Mouse (Mus musculus): ENCODE data around the gene Tut1.
A peak's percentile ranks its signal among the peaks of the same experiment; 100 is the strongest.

The Tut1 gene

DNA sequence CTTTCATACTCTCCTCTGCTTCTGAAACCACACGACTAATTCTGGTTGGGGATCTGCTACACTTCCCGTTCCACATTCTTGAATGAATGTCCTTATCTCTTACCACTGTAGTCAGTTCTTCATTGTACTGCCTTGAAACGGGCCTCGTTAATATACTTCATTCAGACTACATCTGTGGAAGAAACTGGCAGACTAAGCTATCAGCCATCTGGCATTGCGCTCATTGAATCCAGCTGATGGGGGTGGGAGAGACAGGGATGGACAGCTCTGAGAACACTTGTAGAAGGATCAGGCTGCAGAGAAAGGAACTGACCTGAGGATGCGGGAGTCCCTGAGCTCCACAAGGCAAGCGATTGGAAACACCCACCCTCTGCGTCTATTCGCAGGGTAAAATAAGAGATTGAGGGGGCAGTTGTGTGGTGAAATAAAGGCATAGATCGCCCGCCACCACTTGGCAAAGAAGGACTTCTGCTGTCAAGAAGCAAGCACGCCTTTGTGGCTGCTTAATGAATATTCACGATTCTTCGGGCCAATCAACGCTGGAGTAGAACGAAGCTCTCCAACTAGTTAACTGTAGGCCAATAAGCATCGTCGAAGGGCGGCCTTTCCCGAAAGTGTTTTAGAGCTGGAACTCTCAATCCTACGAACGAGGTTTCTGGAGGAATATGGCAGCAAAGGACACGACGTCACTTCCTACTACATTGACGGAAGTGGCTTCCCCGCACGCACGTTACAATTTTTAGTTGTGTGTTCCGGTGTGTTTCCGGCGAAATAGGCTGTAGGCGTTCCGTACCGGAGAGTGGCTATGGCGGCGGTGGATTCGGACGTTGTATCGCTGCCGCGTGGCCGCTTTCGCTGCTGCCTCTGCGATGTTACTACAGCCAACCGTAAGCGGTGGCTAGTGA, at the start of gene Tut1:
Gene Tut1, plus strand, starts transcription at position 713 of the 905 bp plus-strand sequence.
- DNase-seq (ENCODE audit: low spot score in 2 of 2) = peak; percentile 88 to 98

DNA sequence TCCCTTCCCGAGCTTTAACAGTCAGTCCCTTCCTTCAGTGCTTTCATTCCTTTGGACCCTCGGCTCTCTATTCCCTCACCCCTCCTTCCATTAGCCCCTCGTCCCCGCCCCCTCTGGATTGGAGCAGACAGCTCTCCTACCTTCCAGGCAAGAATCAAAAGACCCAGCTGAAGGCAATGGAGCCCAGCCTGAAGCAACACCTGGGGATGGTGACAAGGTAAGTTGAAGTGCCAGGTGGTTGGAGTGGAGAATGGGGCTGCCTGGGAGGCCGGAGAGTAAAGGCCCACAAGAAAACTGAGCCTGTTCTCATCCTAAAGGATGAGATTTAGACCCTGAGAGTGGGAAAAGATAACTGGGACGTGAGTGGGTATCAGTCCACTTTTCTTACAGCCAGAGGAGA, 45.1 kb upstream of the Tut1 start:
- DNase-seq (ENCODE audit: low spot score in 2 of 2) = no peak

DNA sequence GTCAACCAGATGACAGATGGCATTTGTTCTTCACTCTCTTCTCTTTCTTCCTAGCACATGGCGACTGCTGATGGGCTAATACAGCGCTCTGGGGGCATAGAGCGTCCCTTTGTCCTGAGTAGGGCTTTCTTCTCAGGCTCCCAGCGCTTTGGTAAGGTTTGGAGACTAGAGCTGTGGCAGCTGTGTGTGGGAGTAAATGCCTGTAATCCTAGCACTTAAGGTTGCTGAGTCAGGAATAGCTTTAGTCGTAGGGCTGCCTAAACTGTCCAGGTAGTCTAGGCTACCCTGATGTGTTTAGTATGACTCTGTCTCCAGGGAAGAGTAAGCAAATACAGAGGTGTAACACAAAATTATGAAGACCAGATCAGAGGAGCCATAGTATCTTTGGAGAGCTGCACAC, 41.8 kb upstream of the Tut1 start:
- peak in 1 of 2 experiments; percentile 59 for DNase-seq (ENCODE audit: low spot score in 2 of 2)

DNA sequence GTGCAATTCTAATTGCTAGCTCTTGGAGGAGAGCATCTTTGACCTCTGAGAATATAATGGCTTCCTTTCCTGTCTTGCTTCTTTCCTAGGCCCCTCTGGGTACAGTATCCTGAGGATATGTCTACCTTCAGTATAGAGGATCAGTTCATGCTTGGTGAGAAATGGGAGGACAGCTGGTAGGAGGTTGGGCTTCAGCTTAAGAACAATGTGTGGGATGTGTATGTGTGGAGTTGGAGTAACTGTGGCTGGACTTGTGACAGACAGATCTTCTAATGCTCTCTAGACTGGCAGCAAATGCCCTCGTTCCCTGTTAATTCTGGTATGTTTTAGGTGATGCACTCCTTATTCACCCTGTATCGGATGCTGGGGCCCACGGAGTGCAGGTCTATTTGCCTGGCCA, 39.4 kb upstream of the Tut1 start:
- DNase-seq (ENCODE audit: low spot score in 2 of 2) = peak in 1 of 2 experiments; percentile 51

DNA sequence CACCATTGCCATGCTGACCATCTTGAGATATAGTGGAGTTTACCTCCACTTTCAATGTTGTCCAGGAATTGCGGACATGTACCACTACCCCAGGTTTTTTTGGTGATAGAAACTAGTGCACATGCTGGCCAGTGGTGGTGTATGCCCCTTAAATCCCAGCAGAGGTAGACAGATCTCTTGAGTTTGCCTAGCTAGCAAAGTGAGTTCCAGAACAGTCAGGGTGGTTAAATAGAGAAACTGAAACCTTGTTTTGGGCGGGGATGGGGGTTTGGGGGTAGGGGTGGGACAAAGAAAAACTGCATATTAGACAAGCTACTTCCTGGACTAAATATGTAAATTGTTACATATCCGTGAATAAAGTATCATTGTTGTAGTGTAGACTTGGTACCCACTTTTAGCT, 34.6 kb upstream of the Tut1 start:
- no peak for DNase-seq (ENCODE audit: low spot score in 2 of 2)

DNA sequence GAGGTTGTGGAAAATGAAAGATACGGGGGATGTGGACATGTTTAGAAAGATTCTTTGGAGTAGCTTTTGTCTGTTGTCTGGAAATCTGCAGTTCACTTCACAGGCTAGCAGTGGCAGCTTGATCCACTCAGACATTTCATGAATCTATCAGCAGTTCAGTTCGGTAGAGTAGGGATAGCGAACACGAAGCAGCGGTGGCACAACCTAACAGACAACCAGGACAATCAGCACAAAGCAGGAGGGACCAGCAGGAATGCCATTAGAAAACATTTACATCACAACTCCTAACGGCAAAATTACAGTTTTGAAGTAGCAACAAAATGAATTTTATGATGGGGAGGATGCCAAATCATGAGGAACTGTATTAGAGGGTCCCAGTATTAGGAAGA, 34.0 kb upstream of the Tut1 start:
- DNase-seq (ENCODE audit: low spot score in 2 of 2) = no peak

DNA sequence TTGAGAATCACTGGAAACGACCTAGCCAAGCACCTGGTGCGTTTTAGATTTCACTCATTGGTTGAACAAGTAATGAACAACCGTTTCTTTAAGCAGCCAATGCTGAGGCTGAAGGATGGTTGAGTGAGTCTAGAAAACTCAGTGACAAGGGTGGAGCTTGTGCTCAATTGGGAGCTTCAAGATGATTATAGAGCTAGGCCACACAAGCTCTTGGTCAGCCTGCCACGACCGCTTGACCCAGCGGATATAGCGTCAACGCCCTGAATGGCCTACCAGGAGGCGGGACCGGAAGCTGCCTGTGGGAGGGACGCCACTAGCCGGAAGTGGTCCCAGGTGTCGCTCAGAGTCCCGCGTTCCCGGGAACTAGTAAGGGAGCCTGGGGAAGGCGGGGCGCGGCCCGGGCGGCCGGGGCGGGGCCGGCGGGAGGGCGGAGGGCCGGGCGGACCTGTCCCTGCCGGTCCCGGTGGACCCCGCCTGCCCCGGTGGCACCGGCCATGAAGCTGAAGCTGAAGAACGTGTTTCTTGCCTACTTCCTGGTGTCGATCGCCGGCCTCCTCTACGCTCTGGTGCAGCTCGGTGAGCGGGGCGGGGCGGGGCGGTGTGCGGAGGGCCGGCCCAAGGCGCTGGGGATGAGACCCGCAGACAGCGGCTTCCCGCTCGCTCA, 33.4 kb upstream of the Tut1 start, which contains the start of gene B3gat3:
Gene B3gat3, plus strand, starts transcription at position 302 of the 664 bp plus-strand sequence.
- DNase-seq (ENCODE audit: low spot score in 2 of 2) = peak; percentile 85 to 95

DNA sequence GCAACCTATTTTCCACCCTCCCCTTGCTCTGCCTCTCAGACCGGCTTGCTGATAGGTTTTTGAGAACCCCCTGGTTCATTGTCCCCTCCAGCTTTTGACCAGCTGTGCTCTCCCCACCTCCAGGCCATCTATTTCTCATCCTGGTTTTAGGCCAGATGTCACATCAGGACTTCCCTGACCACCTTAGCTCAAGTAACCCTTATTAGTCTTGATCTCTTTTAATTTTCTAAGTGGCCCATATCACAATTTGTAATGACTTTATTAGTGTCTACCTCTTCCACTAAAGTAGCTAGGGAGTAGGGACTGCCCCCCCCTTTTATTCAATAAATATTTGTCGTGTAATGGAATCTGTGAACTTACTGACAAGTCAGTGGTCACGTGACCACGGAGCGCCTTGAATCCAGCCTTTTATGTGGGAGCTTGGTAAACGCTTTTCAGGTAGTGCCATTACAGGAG, 32.8 kb upstream of the Tut1 start:
- no peak for DNase-seq (ENCODE audit: low spot score in 2 of 2)

DNA sequence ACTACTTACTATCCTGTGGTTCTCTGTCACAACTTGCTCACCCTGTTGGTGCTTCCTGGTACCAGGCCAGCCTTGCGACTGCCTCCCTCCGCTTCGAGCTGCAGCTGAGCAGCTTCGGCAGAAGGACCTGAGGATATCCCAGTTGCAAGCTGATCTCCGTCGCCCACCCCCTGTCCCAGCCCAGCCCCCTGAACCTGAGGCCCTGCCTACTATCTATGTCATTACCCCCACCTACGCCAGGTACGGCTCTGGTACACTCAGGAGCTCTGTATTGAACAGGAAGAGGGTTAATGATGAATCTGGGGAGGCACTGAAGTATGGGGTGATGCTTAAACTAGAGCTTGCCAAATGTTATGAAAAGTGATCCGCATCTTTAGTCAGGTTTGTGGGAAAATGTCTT, 31.9 kb upstream of the Tut1 start:
- no peak for DNase-seq (ENCODE audit: low spot score in 2 of 2)

DNA sequence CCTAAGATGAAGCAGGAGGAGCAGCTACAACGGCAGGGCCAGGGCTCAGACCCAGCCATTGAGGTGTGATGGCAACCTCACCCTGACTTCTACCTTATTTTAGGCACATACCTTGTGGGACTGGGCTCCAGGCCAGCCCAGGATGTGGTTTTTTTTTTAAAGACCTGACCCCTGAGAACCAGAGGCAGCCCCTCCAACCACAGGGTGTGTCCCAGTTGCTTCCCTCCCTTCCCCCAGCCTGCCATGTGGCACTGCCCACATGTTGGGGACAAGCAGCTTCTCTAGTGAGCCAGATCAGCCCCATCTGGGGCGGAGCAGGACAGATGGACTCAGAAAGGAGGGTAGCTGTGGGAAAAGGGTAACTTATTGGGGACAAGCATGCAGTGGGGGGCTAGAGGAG, 26.9 kb upstream of the Tut1 start:
- no peak for DNase-seq (ENCODE audit: low spot score in 2 of 2)

DNA sequence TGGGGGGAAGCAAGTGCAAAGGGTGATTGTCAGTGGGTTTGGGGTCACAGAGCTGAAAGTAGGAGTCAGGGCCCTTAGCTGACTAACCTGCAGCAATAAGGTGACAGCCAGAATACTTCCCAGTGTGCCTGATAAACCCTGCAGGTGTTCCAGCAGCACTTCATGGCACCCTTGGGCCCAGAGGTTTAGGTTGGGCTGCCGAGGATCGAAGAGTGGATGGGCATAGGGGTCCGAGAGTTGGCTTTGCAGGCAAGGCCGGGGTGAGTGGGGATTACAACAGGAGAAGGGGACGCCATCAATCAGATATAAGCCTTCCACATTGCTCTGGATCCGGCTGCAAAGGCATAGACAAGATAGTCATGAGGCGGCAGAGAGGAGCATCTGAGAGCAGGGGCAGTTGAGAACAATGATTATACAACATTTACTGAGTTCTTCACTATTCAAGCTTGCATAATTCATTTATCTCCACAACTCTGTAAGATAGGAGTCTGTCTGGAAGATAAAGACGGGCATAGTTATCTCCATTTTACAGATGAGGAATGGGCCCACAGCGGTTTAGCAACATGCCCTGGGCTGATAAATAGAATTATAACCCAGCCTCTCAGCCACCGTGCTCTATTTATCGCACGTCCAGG, 25.6 kb upstream of the Tut1 start:
- no peak for DNase-seq (ENCODE audit: low spot score in 2 of 2)

DNA sequence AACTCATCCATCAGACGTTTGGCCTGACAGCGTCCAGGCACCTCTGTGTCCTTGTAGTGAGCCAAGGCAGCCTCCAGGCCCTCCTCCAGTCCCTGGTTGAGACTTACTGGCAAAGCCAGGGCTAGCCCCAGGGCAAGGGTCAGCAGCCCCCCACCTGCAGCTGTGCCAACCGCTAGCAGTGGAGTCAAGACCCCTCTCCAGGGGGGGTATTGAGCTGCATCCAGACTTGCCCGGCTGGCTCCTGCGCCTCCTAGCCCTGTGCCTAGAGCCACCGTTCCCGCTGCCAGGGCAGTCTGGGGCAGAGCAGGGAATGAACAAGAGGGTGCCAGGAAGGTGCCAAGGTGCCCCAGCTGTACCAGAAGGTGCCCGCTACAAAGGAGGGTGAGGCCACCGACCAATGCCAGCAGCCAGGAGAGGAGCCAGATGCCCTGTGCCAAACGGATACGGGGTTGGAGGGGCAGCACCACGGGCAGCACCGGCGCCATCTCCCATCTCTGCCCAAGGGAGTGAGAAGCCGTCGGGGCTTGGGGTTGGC, 24.9 kb upstream of the Tut1 start:
- DNase-seq (ENCODE audit: low spot score in 2 of 2) = no peak

DNA sequence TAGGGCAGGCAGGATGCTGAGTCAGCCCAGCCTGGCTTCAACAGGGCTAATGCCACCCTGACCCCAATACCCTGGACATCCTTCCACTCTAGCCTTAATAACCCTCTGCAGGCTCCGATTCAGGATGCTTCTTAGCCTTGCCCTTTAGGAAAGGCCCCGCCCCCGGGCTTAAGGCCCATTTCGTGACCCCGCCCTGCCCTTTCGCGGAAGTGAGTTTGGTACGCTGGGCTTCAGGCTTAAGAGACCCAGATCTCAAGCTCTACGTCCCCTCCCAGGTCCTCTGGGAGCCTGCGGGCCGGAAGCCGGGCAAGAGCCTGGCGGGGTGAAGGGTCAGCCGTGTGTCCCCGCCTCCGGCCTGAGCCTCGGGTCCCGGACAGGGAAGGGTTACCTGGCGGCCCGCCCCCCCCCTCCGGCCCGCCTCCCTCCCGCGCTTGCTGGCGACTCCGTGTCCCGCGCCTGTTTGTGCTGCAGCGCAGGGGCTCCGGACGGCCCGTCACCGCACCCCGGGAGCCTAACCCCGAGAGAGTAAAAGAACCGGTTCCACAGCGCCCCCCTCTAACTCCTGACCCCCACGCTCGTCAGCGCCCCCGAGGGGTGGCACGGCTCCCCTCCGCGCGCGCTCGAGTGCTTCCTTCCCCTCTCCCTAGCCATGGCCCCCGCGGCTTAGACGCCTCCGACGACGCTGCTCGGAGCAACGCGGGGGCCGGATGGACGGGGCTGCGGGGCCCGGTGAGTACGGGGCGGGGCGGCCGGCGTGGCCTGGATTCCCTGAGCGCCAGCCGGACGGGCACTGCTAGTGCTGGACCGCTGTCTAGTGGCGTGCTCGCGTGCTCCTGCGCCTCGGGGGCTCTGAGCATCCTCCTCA, 24.2 kb upstream of the Tut1 start, which contains the start of the genes Rom1 and Eml3:
Gene Rom1, minus strand, starts transcription at position 133 of the 865 bp plus-strand sequence.
Gene Eml3, plus strand, starts transcription at position 329 of the 865 bp plus-strand sequence.
- peak in 1 of 2 experiments; percentile 72 for DNase-seq (ENCODE audit: low spot score in 2 of 2)

DNA sequence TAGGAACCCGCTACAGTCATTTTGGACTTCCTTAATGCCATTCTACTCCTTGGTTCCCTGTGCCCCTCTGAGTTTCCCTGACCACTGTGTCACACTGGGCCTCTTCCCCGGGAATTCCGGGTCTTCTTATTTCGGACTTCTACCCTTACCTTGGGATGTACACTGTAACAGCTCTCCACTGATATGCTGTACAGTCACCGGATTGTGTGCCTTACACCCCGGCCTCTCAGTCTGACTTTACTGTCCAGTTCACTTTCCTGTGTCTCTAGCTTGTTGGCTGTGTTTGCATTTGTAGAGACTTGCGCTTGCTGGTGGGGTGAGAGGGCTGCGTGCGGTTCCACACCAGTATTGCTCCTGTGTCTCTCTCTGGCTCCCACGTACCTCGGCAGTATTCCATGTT, 23.5 kb upstream of the Tut1 start:
- DNase-seq (ENCODE audit: low spot score in 2 of 2) = no peak

DNA sequence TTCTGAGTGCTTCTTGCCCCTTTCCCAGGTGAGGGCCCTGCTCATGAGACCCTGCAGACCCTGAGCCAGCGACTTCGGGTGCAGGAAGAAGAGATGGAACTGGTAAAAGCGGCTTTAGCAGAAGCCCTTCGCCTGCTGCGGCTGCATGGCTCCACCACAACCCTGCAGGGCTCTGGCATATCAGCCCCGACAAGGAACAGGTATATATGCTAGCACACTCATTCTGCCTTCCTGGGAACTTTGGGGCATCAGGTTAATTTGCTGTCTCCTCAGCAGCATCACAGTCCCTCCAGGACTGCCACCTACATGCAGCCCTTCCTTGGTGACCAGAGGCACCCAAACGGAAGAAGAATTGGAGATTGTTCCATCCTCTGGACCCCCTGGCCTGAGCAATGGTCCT, 22.9 kb upstream of the Tut1 start:
- no peak for DNase-seq (ENCODE audit: low spot score in 2 of 2)

DNA sequence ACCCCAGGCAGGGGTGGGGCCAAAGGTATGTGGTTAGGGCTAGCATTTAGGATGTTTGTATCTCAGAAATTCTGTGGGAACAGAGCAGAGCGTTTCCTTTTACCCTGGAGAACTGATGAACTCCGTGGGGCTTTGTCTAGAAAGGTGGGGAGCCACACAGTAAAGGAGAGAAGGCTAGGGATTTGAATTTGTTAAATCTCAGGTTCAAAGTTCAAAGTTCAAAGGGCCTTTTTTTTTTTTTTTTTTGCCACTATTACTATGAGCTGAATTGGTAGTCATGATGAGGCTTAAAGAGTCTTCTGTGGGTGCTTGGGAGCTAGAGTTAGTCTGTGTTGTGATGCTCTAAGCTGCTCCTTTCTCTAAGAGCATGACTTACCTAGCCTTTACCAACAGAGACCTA, 16.9 kb upstream of the Tut1 start:
- no peak for DNase-seq (ENCODE audit: low spot score in 2 of 2)

DNA sequence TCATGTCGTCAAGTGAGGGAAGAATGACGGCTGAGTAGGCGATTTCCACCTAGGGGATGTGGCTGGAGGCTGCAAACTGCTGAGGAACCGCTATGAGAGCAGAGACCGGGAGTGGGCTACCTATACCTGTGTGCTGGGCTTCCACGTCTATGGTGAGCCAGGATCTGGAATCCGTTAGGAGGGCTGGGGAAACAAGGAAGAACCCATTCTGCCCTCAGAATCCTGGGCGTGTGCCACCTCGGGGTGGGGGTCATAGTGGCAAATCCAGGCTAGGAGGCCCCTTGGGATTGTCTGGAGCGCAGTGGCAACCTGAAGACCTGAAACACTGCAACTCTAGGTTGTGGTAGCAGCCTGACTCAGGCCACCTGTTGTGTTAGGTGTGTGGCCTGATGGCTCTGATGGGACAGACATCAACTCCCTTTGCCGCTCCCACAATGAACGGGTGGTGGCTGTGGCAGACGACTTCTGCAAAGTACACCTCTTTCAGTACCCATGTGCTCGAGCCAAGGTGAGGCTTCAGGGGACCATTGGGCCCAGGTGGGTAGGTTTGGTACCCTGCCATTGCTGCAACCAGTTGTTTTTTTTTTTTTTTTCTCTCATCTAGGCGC, 13.0 kb upstream of the Tut1 start:
- no peak for DNase-seq (ENCODE audit: low spot score in 2 of 2)

DNA sequence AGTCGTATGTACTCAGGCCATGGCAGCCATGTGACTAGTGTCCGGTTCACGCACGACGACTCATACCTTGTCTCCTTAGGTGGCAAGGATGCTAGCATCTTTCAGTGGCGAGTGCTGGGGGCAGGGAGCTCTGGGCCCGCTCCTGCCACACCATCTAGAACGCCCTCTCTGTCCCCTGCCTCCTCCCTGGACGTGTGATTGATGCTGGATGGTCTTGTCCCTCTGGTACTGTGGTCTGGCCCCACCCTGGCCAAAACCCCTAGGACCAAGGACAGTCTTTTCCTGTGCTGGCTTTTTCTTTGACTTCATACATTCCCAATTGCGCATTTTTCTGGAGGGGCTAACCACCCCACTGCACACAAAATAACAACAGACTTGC, 12.5 kb upstream of the Tut1 start:
- DNase-seq (ENCODE audit: low spot score in 2 of 2) = no peak

DNA sequence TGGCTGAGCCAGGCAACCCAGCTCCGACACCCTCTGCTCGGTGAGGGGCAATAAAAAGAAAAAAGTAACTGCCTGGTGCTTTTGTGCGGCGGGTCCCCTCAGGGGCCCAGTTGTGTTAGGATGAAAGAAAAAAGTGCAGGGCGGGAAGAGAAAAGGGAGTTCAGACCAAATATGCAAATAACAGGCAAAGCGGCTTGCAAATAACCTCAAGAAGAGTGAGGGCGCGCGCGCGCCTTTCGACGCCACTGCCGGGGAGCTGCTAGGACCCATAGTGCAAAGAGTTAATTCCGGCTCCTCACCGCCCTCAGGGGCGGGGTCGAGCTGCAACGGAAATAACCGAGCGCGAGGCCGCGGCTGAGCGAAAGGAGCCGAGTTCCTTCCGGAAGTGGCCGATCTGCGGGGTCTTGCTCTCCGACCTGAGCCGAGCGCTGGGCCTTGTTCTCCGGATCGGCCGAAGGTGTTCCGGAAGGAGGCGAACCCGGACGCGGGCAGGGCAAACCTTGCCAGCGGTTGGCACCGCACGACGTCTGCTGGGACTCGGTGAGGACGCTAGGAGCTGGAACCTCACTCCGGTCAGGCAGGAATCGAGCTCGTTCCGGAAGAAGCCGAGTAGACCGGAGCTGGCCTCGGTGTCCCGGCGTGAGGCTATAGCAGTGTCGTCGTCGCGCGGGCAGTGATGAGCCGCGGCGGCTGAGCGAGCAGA, 12.0 kb upstream of the Tut1 start, which contains the start of gene Mta2:
Gene Mta2, plus strand, starts transcription at position 361 of the 703 bp plus-strand sequence.
- peak; percentile 79 to 92 for DNase-seq (ENCODE audit: low spot score in 2 of 2)

All from left cerebral cortex, adult 9 months (tissue).